Mouse (Mus musculus): Measurements from ENCODE around the gene Pnpla1.
"Not testable (repeated sequence)": the region's sequence is repeated elsewhere in the genome, so short reads cannot be mapped to it uniquely, and the experiment has no call there.

The Pnpla1 gene

GRCm38 (mm10) chr17:28858205-28858604 is at the start of gene Pnpla1:
Pnpla1 (plus strand) TSS chr17:28858411.
- no peak for DNase-seq (ENCODE audit: low read depth)

DNA sequence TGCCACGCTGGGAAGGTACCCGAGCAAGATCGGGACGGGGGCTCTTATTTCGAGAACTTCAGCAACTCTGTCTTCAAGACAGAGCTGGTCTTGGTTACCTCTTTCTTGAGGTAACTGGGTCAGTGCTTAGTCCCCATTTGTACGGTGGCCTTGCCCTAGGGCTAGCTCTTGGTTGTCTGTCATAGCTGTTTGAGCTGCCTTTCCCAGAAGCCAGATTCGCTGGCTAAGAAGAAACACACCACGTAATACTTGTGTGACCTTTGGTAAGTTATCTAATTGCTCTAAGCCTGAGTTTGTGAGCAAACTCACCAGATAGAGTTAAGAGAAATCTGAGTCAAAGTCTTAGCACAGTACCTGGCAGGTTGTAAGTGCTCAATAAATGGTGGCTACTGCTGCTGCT is 49.5 kb upstream of the Pnpla1 start:
- no peak for DNase-seq (ENCODE audit: low read depth)

DNA sequence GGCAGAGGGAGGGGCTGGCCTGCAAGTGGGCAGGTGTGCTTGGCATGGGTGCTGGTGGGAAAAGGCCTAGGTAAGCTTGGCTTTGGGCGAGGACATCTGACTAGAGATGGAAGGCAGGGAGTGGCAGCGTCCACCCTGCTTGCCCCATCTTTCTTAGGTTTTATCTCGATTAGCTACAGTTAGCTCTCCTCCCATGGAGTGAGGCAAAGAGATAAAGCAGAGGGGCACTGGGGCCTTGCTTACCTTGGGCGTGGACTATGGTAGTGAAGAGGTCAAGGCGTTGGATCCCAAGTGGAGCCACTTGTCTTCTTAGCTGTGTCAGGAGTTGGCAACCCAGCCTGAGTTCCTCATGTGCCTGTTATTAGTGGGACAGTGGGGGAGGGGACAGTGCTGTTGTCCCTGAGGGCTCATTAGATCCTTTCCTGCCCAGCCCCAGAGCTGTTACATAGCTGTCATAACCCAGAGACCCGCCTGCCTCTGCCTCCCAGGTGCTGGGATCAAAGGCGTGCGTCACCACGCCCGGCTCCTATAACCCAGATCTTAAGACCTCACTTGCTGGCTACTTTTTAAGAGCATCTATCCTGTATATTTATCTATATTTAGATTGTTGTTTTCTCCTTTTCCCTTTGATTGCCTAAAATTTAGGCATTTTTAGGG is 48.9 kb upstream of the Pnpla1 start:
- no peak for DNase-seq (ENCODE audit: low read depth)

- no peak for DNase-seq (ENCODE audit: low read depth)
These were observed 45.9 kb upstream of the Pnpla1 start for GRCm38 (mm10) chr17:28812345-28812744.

- no peak for DNase-seq (ENCODE audit: low read depth)
These were observed 43.6 kb upstream of the Pnpla1 start for GRCm38 (mm10) chr17:28814529-28815097.

GRCm38 (mm10) chr17:28815384-28816004 is 42.7 kb upstream of the Pnpla1 start:
- no peak for DNase-seq (ENCODE audit: low read depth)

DNA sequence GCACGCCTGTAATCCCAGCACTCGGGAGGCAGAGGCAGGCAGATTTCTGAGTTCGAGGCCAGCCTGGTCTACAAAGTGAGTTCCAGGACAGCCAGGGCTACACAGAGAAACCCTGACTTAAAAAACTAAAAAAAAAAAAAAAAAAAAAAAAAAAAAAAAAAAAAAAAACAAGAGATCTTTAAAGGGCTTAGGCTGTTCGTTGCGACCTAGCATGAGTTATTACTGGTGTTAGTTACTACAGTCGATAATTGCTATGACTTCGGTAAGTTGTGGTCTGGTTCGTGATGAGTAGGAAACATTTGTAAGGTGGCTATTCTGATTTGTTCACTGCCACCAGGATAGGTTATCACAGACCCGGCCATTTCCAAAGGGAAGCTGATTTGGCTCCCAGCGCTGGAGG is 41.9 kb upstream of the Pnpla1 start:
- DNase-seq (ENCODE audit: low read depth), result not testable (repeated sequence)

- no peak for DNase-seq (ENCODE audit: low read depth)
These were observed 41.1 kb upstream of the Pnpla1 start for GRCm38 (mm10) chr17:28816875-28817811.

- no peak for DNase-seq (ENCODE audit: low read depth)
These were observed 38.0 kb upstream of the Pnpla1 start for GRCm38 (mm10) chr17:28820189-28820588.

GRCm38 (mm10) chr17:28823004-28823745 is 35.0 kb upstream of the Pnpla1 start:
- peak; percentile 90 for DNase-seq (ENCODE audit: low read depth)

DNA sequence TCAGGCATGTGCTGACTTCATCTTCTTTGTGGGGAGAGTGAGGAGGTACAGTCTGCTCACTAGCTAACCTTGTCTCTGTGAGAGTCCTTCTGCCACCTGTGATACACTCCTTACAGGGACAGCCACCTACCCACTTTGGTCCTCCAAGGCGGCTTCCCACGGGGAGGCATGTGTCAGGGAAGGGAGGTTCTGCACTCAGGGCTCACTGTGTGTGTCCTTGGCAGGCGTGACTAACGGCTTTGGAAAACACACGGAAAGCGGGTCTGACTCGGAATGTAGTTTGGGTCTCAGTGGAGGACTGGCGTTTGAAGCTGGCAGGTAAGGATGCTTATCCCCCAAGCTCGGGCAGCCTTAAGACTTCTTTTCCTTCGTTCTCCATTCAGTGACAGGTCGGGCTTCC is 34.5 kb upstream of the Pnpla1 start:
- no peak for DNase-seq (ENCODE audit: low read depth)

- no peak for DNase-seq (ENCODE audit: low read depth)
These were observed 33.3 kb upstream of the Pnpla1 start for GRCm38 (mm10) chr17:28824896-28825295.

DNA sequence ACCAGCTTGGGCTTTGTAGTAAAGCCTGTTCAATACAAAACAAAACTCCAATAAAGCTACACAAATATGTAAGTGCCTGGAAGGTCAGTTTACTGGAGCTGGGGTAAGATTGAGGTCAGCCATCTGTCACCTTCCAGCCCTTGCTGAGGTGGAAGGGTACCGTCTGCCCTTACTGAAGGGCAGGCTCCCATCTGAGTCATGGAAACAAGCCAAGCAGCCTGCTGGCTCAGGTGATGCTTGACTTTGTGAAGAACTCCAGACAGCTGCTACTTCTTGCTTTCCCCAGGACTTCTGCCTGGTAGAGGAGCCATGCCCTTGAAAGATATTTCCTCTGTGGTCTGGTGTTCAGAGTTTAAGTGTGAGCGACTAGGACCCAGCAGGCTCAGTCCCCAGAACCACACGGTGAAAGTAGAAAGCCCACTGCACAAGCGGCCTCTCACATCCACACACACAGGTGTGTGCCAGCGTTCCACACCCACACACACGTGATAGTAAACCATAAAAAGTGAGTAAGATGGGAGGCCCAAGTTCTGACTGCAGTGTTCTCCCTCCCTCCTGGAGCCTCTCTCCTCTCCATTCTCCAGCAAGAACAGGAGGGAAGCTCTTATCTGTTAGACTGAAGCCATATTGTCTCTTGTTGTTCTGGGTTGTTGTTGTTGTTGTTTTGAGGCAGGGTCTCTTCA is 32.7 kb upstream of the Pnpla1 start:
- no peak for DNase-seq (ENCODE audit: low read depth)

- no peak for DNase-seq (ENCODE audit: low read depth)
These were observed 30.5 kb upstream of the Pnpla1 start for GRCm38 (mm10) chr17:28827665-28828231.

DNA sequence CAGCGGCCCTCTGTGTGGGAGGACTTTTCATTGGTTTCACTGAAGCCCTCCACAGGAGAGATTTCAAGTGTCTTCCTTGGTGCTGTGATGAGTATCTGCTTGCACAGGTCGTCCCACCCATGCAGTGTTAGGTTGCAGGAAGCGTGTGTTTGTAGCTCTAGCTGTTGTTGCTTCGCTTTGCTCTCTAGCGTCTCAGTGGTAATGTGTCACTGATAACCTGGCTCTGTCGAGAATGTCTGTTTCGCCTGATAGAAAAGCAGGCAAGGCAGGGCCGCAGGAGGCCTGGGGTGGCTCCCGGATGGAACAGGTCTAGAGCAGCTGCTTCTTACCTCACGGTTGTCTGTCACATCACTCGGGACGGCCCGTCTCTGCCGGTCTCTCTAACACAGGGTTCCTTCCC is 29.1 kb upstream of the Pnpla1 start:
- DNase-seq (ENCODE audit: low read depth), result peak; percentile 87

DNA sequence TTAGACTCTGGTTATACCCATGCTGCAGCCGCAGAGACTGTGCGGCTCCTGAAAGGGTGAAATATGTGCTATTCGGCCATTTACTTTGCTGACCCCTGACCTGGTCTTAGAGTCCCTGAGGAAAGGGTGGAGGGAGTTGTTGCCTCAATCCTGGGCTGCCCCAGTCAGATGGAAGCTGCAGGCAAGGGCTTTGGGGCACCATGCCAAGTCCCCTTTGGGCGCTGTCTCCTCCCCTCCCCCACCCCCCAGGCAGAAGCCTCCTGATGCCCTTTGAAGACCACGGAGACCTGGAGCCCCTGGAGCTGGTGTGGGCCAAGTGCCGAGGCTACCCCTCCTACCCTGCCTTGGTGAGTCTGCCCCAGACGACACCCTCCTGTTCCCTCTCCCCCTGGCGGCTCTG is 27.1 kb upstream of the Pnpla1 start:
- DNase-seq (ENCODE audit: low read depth), result no peak

DNA sequence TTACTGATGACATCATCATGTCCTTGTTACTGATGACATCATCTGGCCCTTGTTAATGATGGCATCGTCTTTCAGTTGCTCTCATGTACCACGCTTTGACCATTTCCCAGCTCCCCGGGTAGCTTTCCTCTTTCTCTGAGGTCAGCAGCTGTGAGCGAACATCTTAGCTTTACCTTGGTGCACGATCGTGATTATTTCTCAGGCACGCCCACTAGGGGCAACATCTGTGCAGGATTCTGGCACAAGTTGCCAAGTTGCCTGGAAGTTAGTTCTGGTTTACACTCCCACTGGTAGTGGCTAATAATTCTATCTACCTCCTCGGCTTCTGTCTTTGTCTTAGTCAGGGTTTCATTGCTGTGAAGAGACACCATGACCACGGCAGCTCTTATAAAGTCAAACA is 26.2 kb upstream of the Pnpla1 start:
- no peak for DNase-seq (ENCODE audit: low read depth)

DNA sequence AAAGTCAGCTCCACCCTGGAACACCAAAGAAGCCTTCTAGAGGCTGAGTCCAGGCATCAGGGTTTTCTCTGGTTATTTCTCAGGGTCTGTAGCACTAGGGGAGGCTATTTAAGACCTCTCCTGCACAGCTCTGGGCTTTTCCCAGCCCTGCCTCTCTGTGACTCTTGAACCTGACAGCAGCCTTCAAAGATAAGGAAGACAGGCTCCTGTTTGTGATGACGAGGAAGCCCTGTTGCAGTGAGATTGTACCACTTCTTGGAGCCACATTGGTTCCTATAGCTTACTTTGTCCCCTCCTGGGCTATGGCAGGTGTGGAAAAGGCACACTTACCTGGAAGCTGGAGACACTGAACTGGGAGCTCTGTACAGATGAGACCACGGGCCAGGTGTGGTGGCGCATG is 25.3 kb upstream of the Pnpla1 start:
- DNase-seq (ENCODE audit: low read depth), result peak; percentile 87

DNA sequence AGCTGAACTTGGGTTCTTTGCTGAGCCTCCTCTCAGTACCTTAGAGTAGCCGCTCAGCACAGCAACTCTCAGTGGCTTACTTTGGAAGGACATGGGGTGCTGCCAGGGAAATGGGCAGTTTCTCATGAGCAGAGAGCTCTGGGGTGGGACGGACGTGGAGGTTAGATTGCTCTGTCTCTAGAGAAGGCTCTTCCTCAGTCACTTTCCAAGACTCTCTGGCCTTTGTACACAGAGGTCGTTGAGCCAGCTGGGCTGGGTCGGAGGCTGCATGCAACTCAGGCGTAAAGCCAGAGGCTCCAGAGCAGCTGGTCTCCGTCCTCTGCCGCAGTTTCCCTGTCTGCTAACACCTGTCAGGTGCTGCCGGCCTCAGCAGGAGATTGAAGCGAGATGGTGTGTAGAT is 23.5 kb upstream of the Pnpla1 start:
- DNase-seq (ENCODE audit: low read depth), result no peak

GRCm38 (mm10) chr17:28837840-28838239 is 20.4 kb upstream of the Pnpla1 start:
- no peak for DNase-seq (ENCODE audit: low read depth)

DNA sequence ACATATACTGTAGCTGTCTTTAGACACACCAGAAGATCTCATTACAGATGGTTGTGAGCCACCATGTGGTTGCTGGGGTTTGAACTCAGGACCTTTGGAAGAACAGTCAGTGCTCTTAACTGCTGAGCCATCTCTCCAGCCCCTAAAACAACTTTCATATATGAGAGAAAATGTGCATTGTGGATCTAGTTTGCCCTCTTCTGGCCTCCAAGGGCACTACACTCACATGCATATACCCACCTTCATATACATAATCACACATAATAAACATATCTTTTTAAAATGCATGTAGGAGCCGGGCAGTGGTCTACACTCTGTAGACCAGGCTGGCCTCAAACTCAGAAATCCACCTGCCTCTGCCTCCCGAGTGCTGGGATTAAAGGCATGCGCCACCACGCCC is 16.3 kb upstream of the Pnpla1 start:
- DNase-seq (ENCODE audit: low read depth), result not testable (repeated sequence)

All from c-Kit-positive CD71-positive TER-119-negative erythroid progenitor cells, embryonic 14.5 days (primary cell).